Mouse (Mus musculus): Measurements from ENCODE around the gene Brd3os. TPM values are rescaled to one million over a fixed set of nuclear protein-coding genes. Genes with fewer than 3 reads are reported as not detected.
A peak's percentile ranks its signal among the peaks of the same experiment; 100 is the strongest.

Brd3os gene
- polyA plus RNA-seq, 1 experiment from 2014 or later, result 0.35 TPM

- H3K27ac ChIP-seq (ENCODE audit: low read depth), result peak overlapping the region; percentile 49
- 0 out of 2 replicates have a peak overlapping the region, but pooled peaks have one; percentile 16 for H3K9ac ChIP-seq (replicated peaks)
- H3K36me3 ChIP-seq (replicated peaks; ENCODE audit: insufficient read depth, low read length), result no peaks in the 10 kb centered on the region
- H3K27me3 ChIP-seq (ENCODE audit: insufficient read depth, low read length), result no peaks in the 10 kb centered on the region
- ATAC-seq (peak; percentile 39), DNase-seq (no peak)
- 21% methylated on average over 6 of the region's 6 CpGs for WGBS (ENCODE audit: insufficient replicate concordance)
- peaks cover 71% of the 10 kb centered on the region for H3K4me1 ChIP-seq (ENCODE audit: insufficient read depth)
- H3K4me2 ChIP-seq (ENCODE audit: low read depth, low read length), result no peak overlapping the region
- TF ChIP-seq EP300 (IDR thresholded peaks at IDR 0.05; ENCODE audit: low read depth), result no peak
- TF ChIP-seq CTCF (IDR thresholded peaks at IDR 0.05; ENCODE audit: low read depth), result no peak
- H3K4me3 ChIP-seq (ENCODE audit: low read depth, low read length), result no peak overlapping the region
- no peaks in the 10 kb centered on the region for H3K9me3 ChIP-seq (ENCODE audit: low read length)
Observed at GRCm38 (mm10) chr2:27418577-27419070, 23.5 kb upstream of the Brd3os start.

- DNase-seq (no peak), ATAC-seq (no peak)
- H3K9me3 ChIP-seq (ENCODE audit: low read length), result no peaks in the 10 kb centered on the region
- H3K9ac ChIP-seq (replicated peaks), result no peak overlapping the region
- TF ChIP-seq CTCF (IDR thresholded peaks at IDR 0.05; ENCODE audit: low read depth), result no peak
- TF ChIP-seq EP300 (IDR thresholded peaks at IDR 0.05; ENCODE audit: low read depth), result no peak
- no peak overlapping the region for H3K4me3 ChIP-seq (ENCODE audit: low read depth, low read length)
- peaks cover 59% of the 10 kb centered on the region for H3K4me1 ChIP-seq (ENCODE audit: insufficient read depth)
- 67% methylated on average over 20 of the region's 20 CpGs for WGBS (ENCODE audit: insufficient replicate concordance)
- no peak overlapping the region for H3K27ac ChIP-seq (ENCODE audit: low read depth)
- no peak overlapping the region for H3K4me2 ChIP-seq (ENCODE audit: low read depth, low read length)
- no peaks in the 10 kb centered on the region for H3K36me3 ChIP-seq (replicated peaks; ENCODE audit: insufficient read depth, low read length)
- peaks cover 8% of the 10 kb centered on the region for H3K27me3 ChIP-seq (ENCODE audit: insufficient read depth, low read length)
Observed at GRCm38 (mm10) chr2:27421293-27422068, 20.6 kb upstream of the Brd3os start.

GRCm38 (mm10) chr2:27423596-27423995 is 18.5 kb upstream of the Brd3os start:
- H3K4me1 ChIP-seq (ENCODE audit: insufficient read depth), result peaks cover 50% of the 10 kb centered on the region
- no peak for ATAC-seq
- H3K9me3 ChIP-seq (ENCODE audit: low read length), result no peaks in the 10 kb centered on the region
- no peak for DNase-seq
- peaks cover 8% of the 10 kb centered on the region for H3K27me3 ChIP-seq (ENCODE audit: insufficient read depth, low read length)
- 75% methylated on average over 7 of the region's 7 CpGs for WGBS (ENCODE audit: insufficient replicate concordance)
- H3K36me3 ChIP-seq (replicated peaks; ENCODE audit: insufficient read depth, low read length), result no peaks in the 10 kb centered on the region
- H3K4me3 ChIP-seq (ENCODE audit: low read depth, low read length), result no peak overlapping the region
- 0 out of 2 replicates have a peak overlapping the region, but pooled peaks have one; percentile 98 for H3K4me2 ChIP-seq (ENCODE audit: low read depth, low read length)
- 0 out of 2 replicates have a peak overlapping the region, but pooled peaks have one; percentile 16 for H3K9ac ChIP-seq (replicated peaks)
- H3K27ac ChIP-seq (ENCODE audit: low read depth), result no peak overlapping the region
- TF ChIP-seq EP300 (IDR thresholded peaks at IDR 0.05; ENCODE audit: low read depth) (no peak), CTCF (IDR thresholded peaks at IDR 0.05; ENCODE audit: low read depth) (no peak)

- H3K9ac ChIP-seq (replicated peaks), result peak overlapping the region; percentile 83
- H3K27ac ChIP-seq (ENCODE audit: low read depth), result peak overlapping the region; percentile 89; the same call in 1 of the 2 replicates
- no peak for ATAC-seq
- no peaks in the 10 kb centered on the region for H3K36me3 ChIP-seq (replicated peaks; ENCODE audit: insufficient read depth, low read length)
- 10% methylated on average over 20 of the region's 20 CpGs for WGBS (ENCODE audit: insufficient replicate concordance)
- H3K9me3 ChIP-seq (ENCODE audit: low read length), result no peaks in the 10 kb centered on the region
- H3K4me1 ChIP-seq (ENCODE audit: insufficient read depth), result peaks cover 35% of the 10 kb centered on the region
- H3K27me3 ChIP-seq (ENCODE audit: insufficient read depth, low read length), result peaks cover 8% of the 10 kb centered on the region
- H3K4me3 ChIP-seq (ENCODE audit: low read depth, low read length), result peak overlapping the region; percentile 88
- DNase-seq, result no peak
- H3K4me2 ChIP-seq (ENCODE audit: low read depth, low read length), result peak overlapping the region; percentile 98
- no peak for TF ChIP-seq EP300 (IDR thresholded peaks at IDR 0.05; ENCODE audit: low read depth)
- TF ChIP-seq CTCF (IDR thresholded peaks at IDR 0.05; ENCODE audit: low read depth), result 0 out of 2 replicates have a peak, but pooled peaks have one; percentile 3
Observed at GRCm38 (mm10) chr2:27425161-27425611, 16.9 kb upstream of the Brd3os start.

GRCm38 (mm10) chr2:27425751-27426405 is 16.2 kb upstream of the Brd3os start:
- ATAC-seq (peak; percentile 7; the same call in 1 of the 2 replicates), DNase-seq (no peak)
- Histone ChIP-seq H3K27ac (ENCODE audit: low read depth) (peak overlapping the region; percentile 89), H3K4me3 (ENCODE audit: low read depth, low read length) (peak overlapping the region; percentile 88), H3K9me3 (ENCODE audit: low read length) (no peaks in the 10 kb centered on the region), H3K27me3 (ENCODE audit: insufficient read depth, low read length) (peaks cover 8% of the 10 kb centered on the region), H3K4me1 (ENCODE audit: insufficient read depth) (peaks cover 32% of the 10 kb centered on the region), H3K36me3 (replicated peaks; ENCODE audit: insufficient read depth, low read length) (no peaks in the 10 kb centered on the region), H3K9ac (replicated peaks) (peak overlapping the region; percentile 83), H3K4me2 (ENCODE audit: low read depth, low read length) (peak overlapping the region; percentile 98)
- WGBS (ENCODE audit: insufficient replicate concordance), result under 1% methylated on average over 58 of the region's 60 CpGs
- no peak for TF ChIP-seq CTCF (IDR thresholded peaks at IDR 0.05; ENCODE audit: low read depth)
- no peak for TF ChIP-seq EP300 (IDR thresholded peaks at IDR 0.05; ENCODE audit: low read depth)

- H3K36me3 ChIP-seq (replicated peaks; ENCODE audit: insufficient read depth, low read length), result no peaks in the 10 kb centered on the region
- H3K9ac ChIP-seq (replicated peaks), result peak overlapping the region; percentile 83
- peak overlapping the region; percentile 98 for H3K4me2 ChIP-seq (ENCODE audit: low read depth, low read length)
- peaks cover 8% of the 10 kb centered on the region for H3K27me3 ChIP-seq (ENCODE audit: insufficient read depth, low read length)
- peak overlapping the region; percentile 88 for H3K4me3 ChIP-seq (ENCODE audit: low read depth, low read length)
- peak; percentile 66 for DNase-seq
- ATAC-seq, result peak; percentile 82
- under 1% methylated on average over 63 of the region's 64 CpGs for WGBS (ENCODE audit: insufficient replicate concordance)
- peak overlapping the region; percentile 89 for H3K27ac ChIP-seq (ENCODE audit: low read depth)
- no peak for TF ChIP-seq EP300 (IDR thresholded peaks at IDR 0.05; ENCODE audit: low read depth)
- TF ChIP-seq CTCF (IDR thresholded peaks at IDR 0.05; ENCODE audit: low read depth), result no peak
- no peaks in the 10 kb centered on the region for H3K9me3 ChIP-seq (ENCODE audit: low read length)
- H3K4me1 ChIP-seq (ENCODE audit: insufficient read depth), result peaks cover 32% of the 10 kb centered on the region
Observed at GRCm38 (mm10) chr2:27426406-27426854, 15.7 kb upstream of the Brd3os start.
